In the genomic region with DNA sequence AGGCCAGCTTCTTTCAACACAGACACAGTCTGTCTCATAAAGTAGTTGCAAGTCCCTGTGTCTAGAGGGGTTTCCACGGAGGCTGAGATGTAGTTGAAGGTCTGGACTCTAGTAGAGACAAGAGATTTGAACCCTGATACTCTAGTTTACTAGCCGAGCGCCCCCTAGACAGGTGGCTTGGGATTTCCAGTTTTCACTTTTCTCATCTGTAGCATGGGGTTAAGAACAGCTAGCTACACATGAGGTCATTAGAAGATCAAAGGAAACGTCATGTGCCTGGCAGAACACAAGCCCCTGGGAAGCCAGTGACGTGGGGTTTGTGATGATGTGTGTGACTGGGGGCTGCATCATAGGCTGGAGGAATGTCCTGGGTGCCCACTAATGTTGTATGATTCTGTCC, we compare ENCODE assay signal across 21 mouse cellular contexts. TPM values are rescaled to one million over a fixed set of nuclear protein-coding genes. Genes with fewer than 3 reads are reported as not detected.
"Had no signal": no experiment of that assay in that cellular context is flagged by ENCODE, and none has a peak within 500 bp of the region (broad histone marks: within the 10 kb centered on the region; RNA-seq: fewer than 3 reads in every experiment).

No protein-coding gene starts in this region.

- H3K27ac ChIP-seq: midbrain, embryonic 10.5 days; midbrain, embryonic 13.5 days; neural tube, embryonic 12.5 days had no signal

- ATAC-seq: midbrain, embryonic 13.5 days; midbrain, embryonic 16.5 days had no signal

- H3K4me1 ChIP-seq: midbrain, embryonic 10.5 days; midbrain, embryonic 13.5 days; neural tube, embryonic 12.5 days had no signal

- DNase-seq: lung, embryonic 14.5 days; lung, postnatal 10 days; lung, postnatal 4 days; retina, postnatal 1 day; right cerebral cortex, adult 18-20 months; right cerebral cortex, postnatal 25 days; right cerebral cortex, postnatal 4 days; spleen, adult 18-20 months; thymus, adult 18-20 months; thymus, postnatal 14 days; thymus, postnatal 36 days had no signal

- H3K4me3 ChIP-seq: midbrain, embryonic 10.5 days; midbrain, embryonic 13.5 days; neural tube, embryonic 12.5 days had no signal

- H3K9ac ChIP-seq: lung, embryonic 14.5 days; midbrain, embryonic 13.5 days; neural tube, embryonic 12.5 days had no signal

- H3K9me3 ChIP-seq: midbrain, embryonic 10.5 days; midbrain, embryonic 13.5 days; neural tube, embryonic 12.5 days had no signal

- H3K4me2 ChIP-seq: lung, embryonic 14.5 days; midbrain, embryonic 13.5 days; neural tube, embryonic 12.5 days had no signal

- H3K36me3 ChIP-seq: midbrain, embryonic 10.5 days; midbrain, embryonic 13.5 days; neural tube, embryonic 12.5 days had no signal

RNA-seq across cellular contexts. Expression of a gene that starts 11.3 kb away (rescaled TPM):
- total RNA-seq: megakaryocyte, adult 5-6 weeks; megakaryocyte-erythroid progenitor cell, adult 5-6 weeks; neutrophil, adult 5-6 weeks had no signal
- polyA plus RNA-seq: midbrain, embryonic 13.5 days; neural tube, embryonic 14.5 days; small intestine, adult 2 months had no signal

RNA-seq across cellular contexts. Expression of a gene that starts 37.4 kb away (rescaled TPM):
- total RNA-seq: megakaryocyte-erythroid progenitor cell, adult 5-6 weeks; neutrophil, adult 5-6 weeks had no signal
- polyA plus RNA-seq: liver, embryonic 16.5 days; neural tube, embryonic 14.5 days had no signal
